Mouse (Mus musculus) MN1 (cell line): ENCODE data around the gene Npdc1.
A peak's percentile ranks its signal among the peaks of the same experiment; 100 is the strongest.

ENCODE experiments used
- DNase-seq: peaks from one replicate; pipeline ENCODE4 v3.0.0-alpha.2; 2016; ENCODE audit warnings: low spot score

The Npdc1 gene

GRCm38 (mm10) chr2:25399051-25399450 lies at the start of gene Npdc1:
Gene Npdc1, plus strand, starts transcription at chr2:25399351.
- DNase-seq, result no peak

- DNase-seq, result no peak
Observed at GRCm38 (mm10) chr2:25349499-25349898, 49.7 kb upstream of the Npdc1 start.

GRCm38 (mm10) chr2:25350701-25351100 lies 48.5 kb upstream of the Npdc1 start:
- no peak for DNase-seq

GRCm38 (mm10) chr2:25354211-25354610 lies 44.9 kb upstream of the Npdc1 start:
- no peak for DNase-seq

- no peak for DNase-seq
Observed at GRCm38 (mm10) chr2:25355419-25356066, 43.6 kb upstream of the Npdc1 start.

GRCm38 (mm10) chr2:25356208-25357079 lies 42.7 kb upstream of the Npdc1 start, which contains the start of gene Dpp7:
Gene Dpp7, minus strand, starts transcription at chr2:25356359.
- peak; percentile 88 for DNase-seq

- DNase-seq, result no peak
Observed at GRCm38 (mm10) chr2:25359848-25360247, 39.3 kb upstream of the Npdc1 start.

- DNase-seq, result peak; percentile 36
Observed at GRCm38 (mm10) chr2:25363478-25364178, 35.5 kb upstream of the Npdc1 start.

- no peak for DNase-seq
Observed at GRCm38 (mm10) chr2:25364313-25364712, 34.8 kb upstream of the Npdc1 start.

- DNase-seq, result no peak
Observed at GRCm38 (mm10) chr2:25364761-25365090, 34.4 kb upstream of the Npdc1 start.

- peak; percentile 82 for DNase-seq
Observed at GRCm38 (mm10) chr2:25365091-25365761, 33.9 kb upstream of the Npdc1 start, which contains the start of gene Uap1l1. Gene Uap1l1, minus strand, starts transcription at chr2:25365682.

- no peak for DNase-seq
Observed at GRCm38 (mm10) chr2:25369996-25370395, 29.2 kb upstream of the Npdc1 start.

GRCm38 (mm10) chr2:25371764-25372643 lies 27.1 kb upstream of the Npdc1 start, which contains the start of gene Sapcd2:
Gene Sapcd2, plus strand, starts transcription at chr2:25372321.
- peak; percentile 84 for DNase-seq

GRCm38 (mm10) chr2:25372644-25373391 lies 26.3 kb upstream of the Npdc1 start:
- DNase-seq, result no peak

- peak; percentile 68 for DNase-seq
Observed at GRCm38 (mm10) chr2:25373431-25373830, 25.7 kb upstream of the Npdc1 start.

- DNase-seq, result peak; percentile 70
Observed at GRCm38 (mm10) chr2:25376589-25376988, 22.6 kb upstream of the Npdc1 start.

GRCm38 (mm10) chr2:25384492-25384891 lies 14.7 kb upstream of the Npdc1 start:
- DNase-seq, result no peak

GRCm38 (mm10) chr2:25391266-25391665 lies 7.9 kb upstream of the Npdc1 start:
- peak; percentile 45 for DNase-seq

GRCm38 (mm10) chr2:25394281-25395221 lies 4.6 kb upstream of the Npdc1 start:
- peak; percentile 49 for DNase-seq
